20 mouse cellular contexts compared by ENCODE assay signal in the genomic region with DNA sequence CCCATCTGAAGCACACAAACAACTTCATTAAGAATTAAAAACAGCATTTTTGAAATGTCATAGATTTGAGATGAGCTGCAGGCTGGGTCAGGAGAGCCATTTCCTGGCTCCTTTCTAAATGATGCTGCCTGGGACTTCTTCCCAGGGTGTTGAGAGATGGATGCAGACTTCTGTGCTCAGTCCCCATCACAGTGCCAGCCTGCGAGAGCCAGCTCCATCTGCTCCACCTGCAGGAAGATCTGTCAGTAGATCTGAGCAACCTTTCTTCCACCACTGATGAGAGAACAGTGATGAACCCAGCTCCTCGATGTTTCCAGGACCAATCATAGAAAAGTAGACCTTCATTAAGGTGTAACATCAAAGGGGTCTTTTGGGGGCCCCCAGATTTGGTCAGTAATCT.
DNase-seq lines count a peak whose midpoint lies in the region; ATAC-seq and TF ChIP-seq lines count a peak whose summit lies in the region.
"Had no signal": no experiment of that assay in that cellular context is flagged by ENCODE, and none has a peak within 500 bp of the region (broad histone marks: within the 10 kb centered on the region; RNA-seq: fewer than 3 reads in every experiment).

No protein-coding gene starts in this region.

- H3K27ac ChIP-seq in lung, postnatal 0 days (ENCODE audit: low read length): no peak overlapping the region
- H3K27ac ChIP-seq: forebrain, embryonic 10.5 days; hindbrain, embryonic 13.5 days; macrophage; midbrain, embryonic 10.5 days; neural tube, embryonic 13.5 days had no signal

- no peaks in the 10 kb centered on the region for H3K4me1 ChIP-seq in lung, postnatal 0 days (ENCODE audit: insufficient read depth, low read depth, low read length)
- H3K4me1 ChIP-seq: forebrain, embryonic 10.5 days; hindbrain, embryonic 13.5 days; neural tube, embryonic 13.5 days had no signal

- no peaks in the 10 kb centered on the region for H3K36me3 ChIP-seq in lung, postnatal 0 days (ENCODE audit: insufficient read depth, low read length)
- H3K36me3 ChIP-seq: forebrain, embryonic 10.5 days; hindbrain, embryonic 13.5 days; midbrain, embryonic 10.5 days; neural tube, embryonic 13.5 days had no signal

- peak; percentile 43 for DNase-seq in heart, adult 11 months
- no peak for DNase-seq in heart, adult 18-20 months
- peak; percentile 44 for DNase-seq in cerebellum, adult 11 months
- DNase-seq in cerebellum, adult 8-10 months: peak; percentile 51
- peak; percentile 61 to 63 for DNase-seq in cerebellum, postnatal 36 days
- no peak for DNase-seq in gastrocnemius, adult 8-10 months (ENCODE audit: low spot score in 2 of 2)
- no peak for DNase-seq in lung, postnatal 0 days (ENCODE audit: low spot score)
- DNase-seq: adrenal gland, postnatal 36 days; gastrocnemius, postnatal 10 days; kidney, adult 8-10 months; kidney, postnatal 10 days; retina, postnatal 1 day had no signal

- H3K27me3 ChIP-seq in lung, postnatal 0 days (replicated peaks; ENCODE audit: insufficient read depth, low read length): no peaks in the 10 kb centered on the region
- H3K27me3 ChIP-seq: hindbrain, embryonic 13.5 days; neural tube, embryonic 13.5 days had no signal

- H3K9ac ChIP-seq in lung, postnatal 0 days (replicated peaks; ENCODE audit: low read depth): no peak overlapping the region
- H3K9ac ChIP-seq: hindbrain, embryonic 13.5 days; neural tube, embryonic 13.5 days had no signal

- WGBS in lung, postnatal 0 days: 76% methylated on average over 2 of the region's 2 CpGs

- no peaks in the 10 kb centered on the region for H3K9me3 ChIP-seq in lung, postnatal 0 days (ENCODE audit: low read length)
- H3K9me3 ChIP-seq: forebrain, embryonic 10.5 days; hindbrain, embryonic 13.5 days; midbrain, embryonic 10.5 days; neural tube, embryonic 13.5 days had no signal

- no peak for TF ChIP-seq CTCF in lung, postnatal 0 days (IDR thresholded peaks at IDR 0.05)

- TF ChIP-seq EP300 in lung, postnatal 0 days (IDR thresholded peaks at IDR 0.05): no peak

- H3K4me3 ChIP-seq in lung, postnatal 0 days (ENCODE audit: low read depth, low read length): no peak overlapping the region
- H3K4me3 ChIP-seq: forebrain, embryonic 10.5 days; hindbrain, embryonic 13.5 days; midbrain, embryonic 10.5 days; myocyte; neural tube, embryonic 13.5 days had no signal

- ATAC-seq in lung, postnatal 0 days: no peak
- ATAC-seq: inflammation-experienced regulatory T-cells, adult 6 months; midbrain, embryonic 16.5 days had no signal

- H3K4me2 ChIP-seq in lung, postnatal 0 days (replicated peaks; ENCODE audit: low read depth, low read length): no peak overlapping the region
- H3K4me2 ChIP-seq: hindbrain, embryonic 13.5 days; neural tube, embryonic 13.5 days had no signal

Comparison
In these comparisons a context has a peak if more than half of its experiments do, and no peak if none do; other contexts are left out.
1. DNase-seq: peak in heart, adult 11 months (single experiment), cerebellum, adult 11 months (single experiment), cerebellum, adult 8-10 months (single experiment) and cerebellum, postnatal 36 days (2 of 2); none in heart, adult 18-20 months (0 of 2), gastrocnemius, adult 8-10 months (0 of 2) and lung, postnatal 0 days (single experiment).